Mouse (Mus musculus): ENCODE data around the gene Lat. TPM values are rescaled to one million over a fixed set of nuclear protein-coding genes. Genes with fewer than 3 reads are reported as not detected.

Gene Lat
- polyA plus RNA-seq, 1 experiment: 39.8 TPM

DNA sequence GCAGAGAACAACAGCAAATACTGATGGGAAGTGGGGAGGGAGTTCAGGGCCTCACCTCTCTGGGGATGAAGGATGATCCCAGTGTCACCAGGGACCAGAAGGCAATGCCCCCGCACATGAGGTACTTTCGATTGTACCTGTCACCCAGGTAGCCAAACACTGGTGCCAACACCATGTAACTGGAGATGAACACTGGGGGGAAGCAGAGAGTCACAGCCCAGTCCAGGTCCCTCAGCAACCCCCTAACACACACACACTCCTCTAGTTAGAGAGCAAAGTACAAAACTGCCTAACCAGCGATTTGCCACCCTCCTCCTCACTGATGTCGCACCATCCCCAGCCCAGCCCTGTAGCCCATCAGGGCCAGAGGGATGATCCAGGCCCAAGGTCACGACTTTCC is 5.6 kb upstream of the Lat start:
- no peak for TF ChIP-seq GATA1 (IDR thresholded peaks at IDR 0.05; ENCODE audit: low read length)

- TF ChIP-seq GATA1 (IDR thresholded peaks at IDR 0.05; ENCODE audit: low read length): no peak
Measured at GRCm38 (mm10) chr7:126374526-126374925, 5.2 kb upstream of the Lat start.

DNA sequence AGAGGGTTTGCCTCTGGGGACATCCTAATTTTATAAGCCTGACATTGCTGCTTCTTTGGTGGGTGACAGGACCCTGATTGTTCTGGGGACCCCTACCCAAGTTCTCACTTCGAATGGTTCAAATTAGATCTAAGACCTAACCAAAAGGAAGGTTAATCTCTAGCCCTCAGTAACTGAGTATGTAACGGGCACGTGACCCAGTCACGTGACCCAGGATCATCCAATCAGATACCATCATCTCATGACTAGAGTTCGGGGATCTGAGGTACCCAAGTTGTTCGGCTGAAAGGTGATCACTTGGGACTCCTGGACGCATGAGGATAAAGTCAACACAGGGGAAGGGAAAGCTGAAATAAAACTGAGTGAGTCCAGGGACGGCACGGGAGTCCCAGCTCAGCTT is 3.6 kb upstream of the Lat start:
- TF ChIP-seq GATA1 (IDR thresholded peaks at IDR 0.05; ENCODE audit: low read length): no peak

GRCm38 (mm10) chr7:126368367-126368766 is 1.0 kb downstream of the Lat start:
- no peak for TF ChIP-seq GATA1 (IDR thresholded peaks at IDR 0.05; ENCODE audit: low read length)

- no peak for TF ChIP-seq GATA1 (IDR thresholded peaks at IDR 0.05; ENCODE audit: low read length)
Measured at GRCm38 (mm10) chr7:126367636-126368035, 1.7 kb downstream of the Lat start.

- no peak for TF ChIP-seq GATA1 (IDR thresholded peaks at IDR 0.05; ENCODE audit: low read length)
Measured at GRCm38 (mm10) chr7:126363038-126363437, 6.3 kb downstream of the Lat start.

DNA sequence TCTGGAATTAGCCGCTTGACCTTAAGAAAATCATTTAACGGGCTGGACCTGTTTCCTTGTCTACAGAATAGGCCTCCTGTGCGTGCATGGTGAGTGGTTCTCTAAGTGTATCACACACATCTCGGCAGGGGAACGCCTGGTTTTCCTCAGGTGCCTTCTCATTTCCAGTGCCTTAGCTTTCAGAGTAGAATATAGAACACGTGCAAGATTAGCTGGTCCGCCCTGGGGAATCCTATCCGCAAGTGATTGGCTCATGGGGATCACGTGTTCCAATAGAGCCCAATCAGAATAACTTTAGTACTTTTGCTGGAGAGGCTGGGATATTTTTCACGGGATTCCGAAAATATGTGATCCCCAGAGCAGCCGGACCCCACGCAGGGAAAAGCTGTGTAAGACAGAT is 10.3 kb downstream of the Lat start:
- TF ChIP-seq GATA1 (IDR thresholded peaks at IDR 0.05; ENCODE audit: low read length): no peak

- TF ChIP-seq GATA1 (IDR thresholded peaks at IDR 0.05; ENCODE audit: low read length): no peak
Measured at GRCm38 (mm10) chr7:126358413-126358812, 11.0 kb downstream of the Lat start.

DNA sequence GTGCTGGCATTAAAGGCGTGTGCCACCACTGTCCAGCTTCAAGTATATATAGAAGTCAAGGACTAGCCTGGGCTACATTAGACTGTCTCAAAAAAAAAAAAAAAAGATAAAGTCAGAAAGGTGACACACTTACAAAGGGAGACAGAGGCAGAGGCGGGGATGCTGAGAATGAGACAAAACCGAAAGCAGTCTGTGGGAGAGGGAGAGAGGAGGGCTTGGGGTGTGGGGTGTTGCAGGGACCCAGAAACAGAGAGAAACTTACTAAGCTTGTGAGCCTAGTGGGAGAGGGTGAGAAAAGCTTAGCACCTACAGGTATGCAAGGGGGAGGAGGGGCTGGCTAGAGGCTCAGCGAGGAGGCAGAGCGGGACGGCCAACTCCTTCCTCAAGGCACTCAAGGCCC is 11.5 kb downstream of the Lat start:
- no peak for TF ChIP-seq GATA1 (IDR thresholded peaks at IDR 0.05; ENCODE audit: low read length)

DNA sequence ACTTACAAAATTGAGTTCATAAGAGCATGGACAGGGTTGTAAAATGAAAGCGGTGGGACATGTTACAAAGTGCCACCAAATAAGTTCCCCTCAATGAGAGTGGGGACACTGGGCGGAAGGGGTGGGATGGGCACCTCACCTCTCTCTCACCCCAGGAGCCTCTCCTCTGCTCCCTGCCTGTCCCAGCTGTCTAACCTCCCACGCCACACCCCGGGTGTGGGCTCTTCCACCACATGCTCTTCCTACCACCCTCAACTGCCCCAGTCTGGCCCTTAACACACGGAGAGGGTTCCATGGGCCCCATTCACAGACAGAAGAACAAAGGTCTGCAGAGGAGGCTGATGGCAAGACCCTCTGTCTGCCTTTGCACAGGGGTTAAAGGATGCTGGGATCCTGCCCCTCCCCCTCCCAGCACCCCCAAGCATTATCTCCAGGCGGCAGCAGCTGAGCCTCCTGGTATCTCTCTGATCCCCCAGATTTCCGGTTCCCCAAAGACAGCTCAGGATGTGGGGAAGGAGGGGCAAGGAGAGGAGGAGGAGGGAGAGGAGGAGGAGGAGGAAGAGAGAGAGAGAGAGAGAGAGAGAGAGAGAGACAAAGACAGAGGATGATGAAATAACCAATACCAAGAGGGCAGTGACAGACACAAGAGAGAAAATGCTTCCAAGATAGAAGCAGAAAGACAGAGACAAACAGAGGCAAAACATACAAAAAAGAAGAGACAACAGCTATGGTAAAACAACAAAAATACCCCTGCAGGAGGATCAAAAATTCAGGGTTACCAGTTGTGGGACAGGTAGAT is 12.4 kb downstream of the Lat start:
- peak; percentile 69 for TF ChIP-seq GATA1 (IDR thresholded peaks at IDR 0.05; ENCODE audit: low read length)

GRCm38 (mm10) chr7:126355847-126356597 is 13.3 kb downstream of the Lat start:
- TF ChIP-seq GATA1 (IDR thresholded peaks at IDR 0.05; ENCODE audit: low read length): no peak

- TF ChIP-seq GATA1 (IDR thresholded peaks at IDR 0.05; ENCODE audit: low read length): no peak
Measured at GRCm38 (mm10) chr7:126354738-126355614, 14.4 kb downstream of the Lat start.

DNA sequence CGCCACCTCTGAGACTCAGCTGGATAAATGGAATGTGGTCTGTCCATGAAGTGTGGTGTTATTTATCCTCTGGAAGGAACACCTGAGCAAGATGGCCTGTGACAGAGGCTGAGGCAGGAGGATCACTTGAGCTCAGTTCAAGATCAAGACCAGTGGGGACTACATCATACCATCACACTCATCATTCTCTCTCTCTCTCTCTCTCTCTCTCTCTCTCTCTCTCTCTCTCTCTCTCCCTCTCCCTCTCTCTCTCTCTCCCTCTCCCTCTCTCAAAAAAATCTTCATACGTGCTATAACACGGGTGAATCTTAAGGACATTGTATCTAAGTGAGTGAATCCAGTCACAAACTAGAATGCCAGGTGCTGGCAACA is 15.4 kb downstream of the Lat start:
- TF ChIP-seq GATA1 (IDR thresholded peaks at IDR 0.05; ENCODE audit: low read length): no peak

- no peak for TF ChIP-seq GATA1 (IDR thresholded peaks at IDR 0.05; ENCODE audit: low read length)
Measured at GRCm38 (mm10) chr7:126353251-126353993, 15.9 kb downstream of the Lat start.

DNA sequence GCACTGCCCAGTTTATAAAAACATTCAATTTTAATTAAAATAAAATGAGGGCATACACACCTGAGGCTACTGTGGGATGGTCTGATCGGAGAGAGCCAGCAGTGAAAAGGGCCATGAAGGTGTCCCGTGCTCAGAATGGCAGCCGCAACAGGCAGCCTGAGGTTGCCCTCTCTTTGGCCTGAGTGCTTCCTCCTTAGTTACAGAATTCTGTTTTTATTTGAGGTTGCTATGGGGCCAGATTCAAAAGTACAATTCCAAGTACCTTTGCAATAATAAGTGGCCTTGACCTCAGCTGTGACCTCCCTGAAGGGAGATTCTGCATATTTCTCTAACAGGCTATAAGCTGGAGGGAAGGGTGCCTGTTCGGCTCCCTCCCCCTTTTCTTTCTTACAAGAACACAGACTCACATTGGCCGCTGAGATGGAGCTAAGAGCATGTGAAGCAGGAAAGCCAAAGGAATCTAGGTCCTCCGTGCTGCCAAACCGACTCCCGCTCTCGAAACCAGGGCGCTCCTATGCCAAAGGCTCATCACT is 17.9 kb downstream of the Lat start:
- no peak for TF ChIP-seq GATA1 (IDR thresholded peaks at IDR 0.05; ENCODE audit: low read length)
